Mouse (Mus musculus) bone marrow macrophage, adult 2 months (primary cell): ENCODE measurements around the gene Arrdc4.

ENCODE experiments used
- CTCF ChIP-seq: IDR thresholded peaks from 2 replicates; pipeline ENCODE4 v1.5.1; 2012; ENCODE audit warnings: low read depth, mild to moderate bottlenecking, low read length, moderate library complexity
- POLR2A ChIP-seq: IDR thresholded peaks from 2 replicates; pipeline ENCODE4 v1.6.1; 2012; ENCODE audit warnings: mild to moderate bottlenecking, low read depth, low read length, borderline replicate concordance

- TF ChIP-seq POLR2A (no peak), CTCF (no peak)
Observed at GRCm38 (mm10) chr7:68696908-68697307, 52.1 kb downstream of the Arrdc4 start.
